Mouse (Mus musculus) gastrocnemius, postnatal 25 days (tissue): ENCODE data around the gene Ophn1. TPM values are rescaled to one million over a fixed set of nuclear protein-coding genes. Genes with fewer than 3 reads are reported as not detected.

Experiments
- DNase-seq: peaks from one replicate; pipeline ENCODE4 v3.0.0; 2022
- total RNA-seq, 2 experiments: library from RNA; stranded (reverse); gene quantifications; 1 replicate in 1 of 2; 2 replicates in 1 of 2; pipeline ENCODE4 v1.2.3; 2021

Gene Ophn1
- total RNA-seq, 2 experiments from 2014 or later: 3.7 to 4.1 TPM

DNA sequence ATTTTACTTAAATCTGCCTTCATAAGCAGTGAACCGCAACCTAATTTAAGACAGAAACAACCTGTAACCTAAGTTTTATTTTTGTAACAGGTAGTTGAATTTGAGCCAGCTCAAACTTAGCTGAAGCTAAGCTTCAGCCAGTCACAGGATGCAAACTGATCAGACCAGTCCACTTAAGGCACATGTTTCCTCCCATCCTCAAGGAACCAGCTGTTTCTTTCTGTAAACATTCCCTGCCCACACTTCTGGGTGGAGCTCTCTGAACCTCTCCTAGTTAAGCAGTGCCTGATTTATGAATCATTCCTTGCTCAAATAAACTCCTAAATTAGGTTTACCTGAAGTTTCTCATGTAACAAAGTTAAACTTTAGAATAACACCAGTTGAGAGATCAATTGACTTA is 54.8 kb downstream of the Ophn1 start:
- DNase-seq: no peak

DNA sequence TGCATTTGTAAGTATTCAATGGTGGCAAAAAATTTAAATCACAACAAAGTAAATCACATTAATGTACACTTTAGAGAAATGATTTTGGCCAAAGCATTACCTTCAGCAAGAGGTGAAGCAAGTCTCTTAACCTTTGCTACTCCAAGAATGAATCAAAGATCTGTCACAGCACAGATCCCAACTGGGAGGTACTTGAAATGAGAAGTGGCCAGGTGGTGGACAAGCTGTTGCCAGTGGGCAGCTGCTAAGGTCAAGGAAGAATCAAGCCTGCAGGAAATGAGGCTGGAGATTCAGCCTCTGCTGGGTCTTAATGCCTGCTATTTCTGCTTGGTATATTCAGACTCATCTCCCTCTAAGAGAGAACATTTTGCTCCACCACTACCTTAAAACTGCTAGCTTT is 87.0 kb downstream of the Ophn1 start:
- DNase-seq: no peak

DNA sequence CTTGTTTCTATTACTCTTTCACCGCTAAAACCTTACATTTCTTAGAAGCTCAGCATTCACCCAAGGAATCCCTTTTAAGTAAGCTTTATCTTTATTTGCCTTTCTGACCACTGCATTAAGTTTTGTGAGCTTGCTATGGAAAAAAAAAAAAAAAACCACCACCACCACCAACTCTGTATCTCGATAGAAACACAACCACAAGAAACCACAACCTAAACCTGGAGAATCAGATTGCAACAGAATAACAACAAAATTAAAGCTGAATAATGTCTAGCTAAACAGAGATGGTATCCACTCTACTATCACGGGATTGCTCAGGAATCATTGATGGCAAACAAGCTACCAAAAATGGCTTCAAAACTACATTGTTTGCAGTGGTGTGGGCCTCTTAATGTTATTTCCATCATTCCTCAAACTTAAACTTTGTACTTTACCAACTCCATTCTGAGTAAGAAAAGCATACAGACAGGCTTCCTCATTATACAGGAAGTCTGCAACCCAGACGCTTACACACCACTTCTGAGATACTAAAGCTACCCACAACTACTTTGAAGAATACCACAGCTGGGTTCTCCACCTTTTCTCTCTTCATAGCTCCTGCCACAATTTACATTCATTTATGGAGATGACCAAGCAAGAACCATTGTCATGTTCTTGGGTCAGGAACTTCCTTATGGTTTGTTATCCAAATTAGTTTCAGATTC is 116.4 kb downstream of the Ophn1 start:
- DNase-seq: no peak

DNA sequence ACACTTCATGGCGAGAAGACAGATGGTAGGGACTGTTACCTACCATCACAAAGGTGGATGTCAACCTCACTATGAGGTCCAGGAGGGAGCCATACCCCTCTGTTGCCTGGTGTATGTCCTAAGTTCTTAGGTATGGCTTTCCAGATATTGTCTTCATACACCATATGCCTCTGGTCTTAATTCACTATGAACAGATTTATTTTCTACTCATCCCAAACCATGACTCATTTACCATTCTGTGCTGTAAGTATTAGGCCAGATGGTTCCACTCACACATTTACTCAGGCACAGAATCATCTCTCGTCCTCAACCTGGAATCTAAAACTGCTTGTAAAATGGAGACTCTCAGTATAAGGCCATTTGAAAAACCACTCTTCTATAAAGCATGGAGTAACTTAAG is 135.7 kb downstream of the Ophn1 start:
- no peak for DNase-seq

DNA sequence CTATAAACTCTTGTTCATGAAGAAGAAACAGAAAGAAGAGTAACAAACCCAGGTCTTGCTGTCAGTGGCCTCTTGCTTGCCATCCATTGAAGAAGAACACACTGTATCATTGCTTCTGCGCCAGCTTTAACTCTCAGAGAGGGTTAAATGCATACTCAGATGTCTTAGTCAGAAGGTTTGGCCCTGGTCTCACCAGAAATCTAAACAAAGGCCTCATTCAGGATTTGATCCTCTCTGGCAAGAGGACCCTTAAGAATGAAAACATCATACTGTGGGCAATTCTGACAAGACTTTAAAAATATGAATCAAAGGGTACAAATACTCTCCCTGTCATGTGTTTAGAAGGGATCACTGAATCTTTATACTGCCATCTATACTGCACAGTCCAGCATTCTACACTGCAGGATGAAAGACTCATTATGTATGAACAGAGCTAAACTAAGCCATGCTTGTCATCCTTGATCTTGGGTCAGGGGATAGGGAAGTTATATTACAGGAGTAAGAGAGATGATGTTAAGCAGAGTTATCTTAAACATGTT is 139.5 kb downstream of the Ophn1 start:
- no peak for DNase-seq

DNA sequence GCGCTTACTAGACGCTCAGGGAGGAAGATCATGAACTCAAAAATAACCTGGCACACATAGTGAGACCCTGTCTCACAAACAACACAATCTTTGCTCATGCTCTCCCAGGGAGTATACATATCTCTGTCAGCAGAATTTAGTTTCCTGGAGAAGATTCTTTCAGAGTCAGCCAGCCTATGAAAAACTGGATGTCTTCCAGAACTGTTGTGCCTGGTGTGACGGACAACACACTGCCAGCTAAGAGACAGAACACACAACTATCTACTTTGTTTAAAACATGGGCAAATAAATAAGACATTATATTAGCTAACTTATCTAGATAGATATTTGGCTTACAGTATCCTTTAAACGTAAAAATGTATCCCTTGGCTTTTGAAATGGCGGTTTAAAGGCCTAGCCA is 154.1 kb downstream of the Ophn1 start:
- DNase-seq: no peak

DNA sequence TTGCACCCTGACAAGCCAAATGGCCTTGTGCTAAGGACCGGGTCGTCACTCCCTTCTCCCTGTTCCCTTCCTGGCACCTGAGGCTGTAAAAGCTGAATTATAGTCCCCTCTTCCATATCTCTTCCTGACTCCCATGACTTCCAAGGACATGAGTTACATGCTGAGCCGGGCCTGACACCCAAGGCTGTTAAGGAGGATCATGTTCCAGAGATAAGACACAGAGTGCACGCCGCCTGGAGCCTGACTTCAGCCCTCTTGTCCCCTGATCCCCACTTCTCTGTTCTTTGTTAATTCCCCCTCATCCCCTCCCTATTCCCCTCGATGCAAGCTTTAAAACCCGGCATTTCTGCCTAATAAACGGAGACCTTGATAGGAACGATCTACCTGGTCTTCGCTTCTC is 167.8 kb downstream of the Ophn1 start:
- DNase-seq: no peak

DNA sequence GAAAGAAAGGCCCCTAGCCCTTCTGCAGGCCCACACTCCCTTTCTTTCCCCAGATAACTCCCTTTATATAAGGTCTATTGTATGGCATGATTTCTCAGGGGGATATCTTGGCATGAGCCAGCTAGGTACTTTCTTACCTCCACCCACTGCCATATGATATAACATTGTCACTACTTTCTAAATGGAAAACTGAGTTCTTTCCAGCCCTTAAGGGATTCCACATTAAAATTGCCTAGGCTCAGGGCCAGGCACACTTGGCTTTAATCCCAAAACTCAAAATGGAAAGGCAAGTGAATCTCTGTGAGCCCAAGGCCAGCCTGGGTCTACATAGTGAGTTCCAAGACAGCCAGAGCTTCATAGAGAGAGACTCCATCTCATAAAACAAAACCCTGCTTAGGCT is 183.1 kb downstream of the Ophn1 start:
- DNase-seq: no peak

DNA sequence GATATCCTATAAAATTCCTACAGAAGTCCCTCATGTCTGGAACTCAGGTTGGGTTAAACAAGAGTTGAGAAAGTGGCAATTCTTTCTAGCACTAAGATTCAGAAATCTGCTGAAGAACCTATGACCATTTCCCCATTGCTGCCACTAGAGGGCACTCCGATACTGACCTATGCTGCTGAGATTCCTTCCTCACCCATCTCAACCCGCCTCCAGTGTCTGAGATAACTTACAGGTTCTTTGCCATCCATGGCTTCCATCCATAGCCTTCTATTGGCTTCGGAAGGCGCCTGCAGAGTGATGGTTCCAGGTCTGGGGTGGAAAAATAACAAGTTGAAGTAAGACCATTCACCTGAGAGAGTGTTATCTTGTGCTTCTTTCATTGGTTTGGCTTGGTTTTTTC is 189.2 kb downstream of the Ophn1 start:
- DNase-seq: peak; percentile 6

DNA sequence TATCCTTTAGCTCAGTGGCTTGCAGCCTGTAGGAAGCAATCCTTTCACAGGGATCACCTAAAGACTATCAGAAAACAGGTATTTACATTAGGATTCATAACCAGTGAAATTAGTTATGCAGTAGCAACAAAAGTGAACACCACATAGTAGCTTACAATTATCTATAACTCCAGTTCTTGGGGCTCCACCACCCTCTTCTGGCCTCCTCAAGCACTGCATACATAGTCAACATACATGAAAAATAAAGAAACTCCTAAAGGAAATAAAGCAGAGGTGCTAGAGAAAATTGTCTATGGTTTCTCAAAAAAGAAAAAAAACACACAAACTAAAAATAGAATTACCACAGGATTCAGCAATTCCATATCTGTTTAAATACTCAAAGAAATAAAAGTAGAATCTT is 208.2 kb downstream of the Ophn1 start:
- no peak for DNase-seq

DNA sequence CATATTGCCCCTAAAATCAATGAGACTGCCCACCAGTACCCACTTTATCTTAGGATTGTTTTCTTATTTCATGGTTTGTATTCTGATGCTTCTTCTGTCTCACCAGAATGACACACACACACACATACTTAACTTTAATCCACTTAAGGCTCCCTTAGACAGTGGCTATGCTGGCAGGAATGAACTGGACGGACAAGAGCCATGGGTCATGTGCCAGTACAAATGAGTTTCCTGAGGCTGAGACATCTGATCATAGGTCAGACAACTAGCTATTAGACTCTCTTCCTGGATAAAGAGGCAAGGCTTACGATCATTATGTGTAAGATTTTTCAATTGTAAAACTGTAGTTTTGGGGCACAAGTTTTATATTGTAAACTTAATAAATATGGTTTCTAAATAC is 209.5 kb downstream of the Ophn1 start:
- DNase-seq: no peak

DNA sequence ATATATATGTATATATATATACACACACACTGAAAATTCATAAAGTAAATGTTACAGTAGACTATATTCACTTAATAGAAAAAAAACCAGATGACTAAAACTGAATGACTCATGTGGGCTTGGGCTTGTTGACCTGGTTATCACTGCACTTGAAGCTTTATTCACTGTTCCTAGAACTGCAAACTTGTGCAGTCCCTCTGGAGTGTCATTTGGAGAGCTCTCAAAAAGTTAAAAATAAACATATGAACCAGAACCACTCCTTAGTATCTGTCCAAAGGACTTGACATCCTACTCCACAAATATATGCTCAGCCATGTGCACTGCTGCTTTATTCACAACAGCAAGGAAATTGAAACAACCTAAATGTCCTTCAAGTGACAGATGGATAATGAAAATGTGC is 219.8 kb downstream of the Ophn1 start:
- no peak for DNase-seq

DNA sequence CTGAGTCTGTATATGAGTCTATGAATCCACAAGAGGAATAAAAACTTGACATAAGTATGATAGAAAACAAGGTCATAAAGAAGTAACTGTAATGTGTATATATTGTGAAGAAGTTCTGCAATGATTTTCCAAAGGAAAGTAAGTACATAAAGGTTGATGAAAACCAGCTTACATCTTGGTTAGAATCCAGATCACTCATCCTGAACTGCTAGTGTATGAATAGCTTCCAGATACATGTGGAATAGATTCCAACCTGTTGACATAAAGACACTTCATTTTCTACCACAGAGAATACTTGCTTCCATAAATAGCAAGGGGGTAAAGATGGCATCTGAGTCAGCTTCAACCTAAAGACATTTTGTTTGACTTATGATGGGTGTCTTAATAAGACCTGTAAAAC is 239.4 kb downstream of the Ophn1 start:
- DNase-seq: no peak

DNA sequence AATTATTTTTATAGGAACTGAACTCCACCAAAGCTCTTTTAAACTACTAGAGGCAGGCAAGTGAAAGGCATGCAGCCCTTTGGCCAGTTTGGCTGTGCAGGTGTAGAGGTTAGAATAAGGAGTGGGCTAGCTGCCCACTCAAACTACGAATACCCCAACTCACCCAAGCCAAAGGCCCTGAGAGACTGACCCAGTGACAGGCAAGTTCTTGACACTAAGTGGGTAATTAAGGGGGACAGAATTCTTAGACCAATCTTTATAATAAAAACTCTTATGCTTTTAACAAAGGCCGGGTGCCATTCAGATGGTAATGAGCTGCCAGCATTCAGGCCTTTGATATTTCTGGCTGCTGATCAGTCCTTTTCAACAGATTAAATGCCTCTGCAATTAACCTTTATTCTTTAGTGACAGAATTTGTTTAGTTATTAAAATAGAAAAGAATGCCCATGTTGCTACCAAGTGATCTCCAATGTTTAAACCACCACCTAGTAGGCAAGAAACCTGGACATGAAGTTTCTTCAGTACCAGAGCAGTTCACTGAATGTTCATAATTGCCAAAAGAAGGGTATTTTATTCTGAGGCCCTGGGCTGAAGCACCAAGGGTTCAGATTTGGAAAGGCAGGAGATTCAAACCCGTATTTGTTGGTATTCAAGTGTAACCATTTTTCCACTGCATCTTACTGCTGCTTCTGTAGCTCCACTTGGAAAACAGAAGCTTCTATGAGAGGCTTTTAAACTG is 262.0 kb downstream of the Ophn1 start:
- DNase-seq: no peak

DNA sequence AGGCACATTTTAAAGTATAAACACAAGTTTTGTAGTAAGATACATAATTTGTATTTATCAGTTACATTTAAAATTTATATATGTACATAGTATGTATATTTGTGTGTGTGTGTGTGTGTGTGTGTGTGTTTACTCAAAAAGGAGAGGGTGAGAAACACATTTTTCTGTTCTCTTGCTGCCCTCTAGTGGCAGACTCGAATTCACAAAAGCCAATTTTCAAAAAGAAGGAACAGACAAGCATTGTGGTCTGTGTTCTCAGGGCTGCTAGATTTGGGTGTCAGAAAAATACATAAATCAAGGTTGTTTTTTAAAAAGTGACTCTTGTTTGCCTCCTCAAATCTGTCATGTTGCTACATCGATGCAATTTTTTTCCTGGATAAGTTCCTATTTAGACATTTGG is 272.0 kb downstream of the Ophn1 start:
- no peak for DNase-seq

DNA sequence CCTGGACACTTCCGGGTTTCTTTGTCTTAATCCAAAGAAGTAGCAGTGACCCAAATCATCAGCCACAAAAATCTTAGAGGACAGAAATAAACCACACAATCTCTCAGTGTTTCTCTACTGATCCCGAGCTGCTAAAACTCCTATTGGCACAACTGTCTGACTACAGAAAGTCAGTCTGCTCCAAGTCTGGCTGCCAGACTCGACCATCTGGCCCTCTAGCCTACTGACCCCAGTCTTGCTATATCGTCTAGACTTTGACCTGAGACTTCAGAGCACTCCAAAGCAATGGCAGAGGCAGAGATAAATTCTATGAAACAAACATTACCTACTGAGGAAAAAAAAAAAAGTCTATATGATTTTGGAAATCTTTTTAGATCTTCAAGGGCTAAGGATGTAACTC is 273.4 kb downstream of the Ophn1 start:
- no peak for DNase-seq

DNA sequence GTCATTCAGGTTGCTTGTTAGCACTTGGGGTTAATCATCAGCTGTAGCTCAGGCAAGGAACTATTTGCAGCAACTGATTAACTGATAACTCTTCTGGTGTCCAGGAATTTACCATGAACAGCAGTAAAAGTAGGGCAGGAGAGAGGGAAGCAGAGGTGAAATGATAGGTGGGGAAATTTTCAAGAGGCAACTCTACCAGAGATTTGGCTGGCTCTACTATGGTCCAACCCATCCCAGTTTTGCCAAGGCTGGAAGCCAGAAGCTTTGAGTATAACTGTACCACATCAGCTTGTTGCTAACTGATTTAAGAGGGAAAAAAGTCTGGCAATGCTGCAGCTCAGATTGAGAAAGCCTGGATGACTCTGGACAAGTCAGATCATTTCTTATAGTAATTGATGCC is 316.6 kb downstream of the Ophn1 start:
- no peak for DNase-seq

DNA sequence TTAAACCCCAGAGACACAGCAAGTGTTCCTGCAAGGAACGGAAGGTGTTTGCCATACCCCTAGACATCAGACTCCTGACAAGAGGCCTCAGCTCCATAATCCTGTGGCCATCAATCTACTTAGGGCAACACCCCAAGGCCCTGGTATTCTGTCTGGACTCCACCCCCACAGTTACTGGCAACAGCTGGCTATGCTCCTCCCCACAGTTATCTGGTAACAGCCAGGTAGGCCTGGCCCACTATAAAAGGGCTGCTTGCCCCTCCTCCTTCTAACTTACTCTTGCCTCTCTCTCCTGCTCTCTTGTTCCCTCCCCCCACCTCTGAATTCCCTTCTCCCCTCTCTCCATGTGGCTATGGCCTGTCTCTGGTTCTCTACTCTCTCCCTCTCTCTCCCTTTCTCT is 344.4 kb downstream of the Ophn1 start:
- DNase-seq: no peak

DNA sequence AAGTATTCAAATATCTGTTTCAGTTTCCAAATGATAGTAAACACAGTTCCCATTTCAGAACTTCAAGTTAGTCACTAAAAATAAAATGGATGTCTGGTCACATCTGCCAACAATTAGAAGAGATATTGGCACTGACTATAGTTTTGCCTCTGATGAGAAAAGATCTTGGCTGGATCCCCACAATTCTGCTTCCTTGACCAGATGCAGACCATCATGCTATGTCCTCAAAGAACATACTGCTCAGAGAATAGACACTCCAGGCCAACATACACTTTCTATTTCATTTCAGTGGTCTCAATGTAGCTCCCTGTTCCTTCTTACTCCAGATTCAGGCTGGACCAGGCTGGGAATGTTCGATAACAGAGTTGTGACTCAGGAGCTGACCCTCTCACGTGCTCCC is 375.5 kb downstream of the Ophn1 start:
- no peak for DNase-seq

DNA sequence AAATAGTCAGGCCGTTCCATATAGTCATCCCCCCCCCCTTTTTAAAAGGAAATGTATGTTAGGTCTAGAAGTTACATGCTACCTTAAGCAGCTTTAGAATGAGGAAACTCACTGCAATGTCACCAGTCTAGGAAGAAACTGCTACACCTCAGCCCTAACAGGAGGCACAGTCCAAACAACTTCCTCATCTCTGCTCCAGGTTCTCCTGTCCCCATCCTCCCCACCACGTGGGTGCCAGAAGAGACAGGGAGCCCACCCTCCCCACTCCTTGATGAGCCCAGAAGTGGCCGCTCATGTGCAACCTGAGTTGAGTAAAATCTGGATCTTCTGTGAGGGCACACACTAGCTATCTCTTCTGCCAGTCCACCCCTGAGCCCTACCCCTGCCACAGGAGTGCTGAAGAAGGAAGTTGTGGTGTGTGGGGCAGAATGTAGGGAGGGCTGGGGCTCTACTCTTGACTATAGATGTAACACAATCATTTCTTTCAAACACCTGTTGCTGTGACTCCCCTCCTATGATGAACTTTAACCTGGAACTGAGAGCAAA is 376.4 kb downstream of the Ophn1 start:
- no peak for DNase-seq
